Mouse (Mus musculus) heart, postnatal 4 days (tissue): ENCODE measurements at regions not wholly inside any gene's neighbourhood (a gene's known extent, or its start where the extent isn't known, plus 50 kb on each side); places are given as distances from the start of the nearest gene placed in this dataset.
"Not testable (repeated sequence)": the region's sequence is repeated elsewhere in the genome, so short reads cannot be mapped to it uniquely, and the experiment has no call there.

Experiments
- DNase-seq: peaks from one replicate; pipeline ENCODE4 v3.0.0; 2021

- DNase-seq = no peak
These were observed 341.1 kb upstream of the Intu start for GRCm38 (mm10) chr3:40190024-40190423.

- DNase-seq = no peak
These were observed 330.9 kb upstream of the Intu start for GRCm38 (mm10) chr3:40200174-40200573.

- DNase-seq = no peak
These were observed 324.8 kb upstream of the Intu start for GRCm38 (mm10) chr3:40206326-40206725.

GRCm38 (mm10) chr3:40211793-40212192, 319.3 kb upstream of the Intu start:
- no peak for DNase-seq

GRCm38 (mm10) chr3:40226772-40227171, 304.3 kb upstream of the Intu start:
- DNase-seq = no peak

GRCm38 (mm10) chr3:40243499-40244101, 287.5 kb upstream of the Intu start:
- DNase-seq = no peak

- no peak for DNase-seq
These were observed 276.7 kb upstream of the Intu start for GRCm38 (mm10) chr3:40254376-40254775.

GRCm38 (mm10) chr3:40262536-40262935, 268.6 kb upstream of the Intu start:
- no peak for DNase-seq

GRCm38 (mm10) chr3:40267514-40267913, 263.6 kb upstream of the Intu start:
- no peak for DNase-seq

- no peak for DNase-seq
These were observed 248.2 kb upstream of the Intu start for GRCm38 (mm10) chr3:40282926-40283325.

- no peak for DNase-seq
These were observed 244.0 kb upstream of the Intu start for GRCm38 (mm10) chr3:40286959-40287710.

- DNase-seq = no peak
These were observed 234.0 kb upstream of the Intu start for GRCm38 (mm10) chr3:40297120-40297519.

GRCm38 (mm10) chr3:40320319-40320718, 210.8 kb upstream of the Intu start:
- DNase-seq = no peak

GRCm38 (mm10) chr3:40325872-40326803, 204.9 kb upstream of the Intu start:
- DNase-seq = no peak

GRCm38 (mm10) chr3:40339492-40340030, 191.5 kb upstream of the Intu start:
- DNase-seq = no peak

- DNase-seq = no peak
These were observed 176.0 kb upstream of the Intu start for GRCm38 (mm10) chr3:40355103-40355502.

- DNase-seq = no peak
These were observed 162.7 kb upstream of the Intu start for GRCm38 (mm10) chr3:40368421-40368820.

GRCm38 (mm10) chr3:40371411-40371810, 159.7 kb upstream of the Intu start:
- DNase-seq = no peak

- not testable (repeated sequence) for DNase-seq
These were observed 154.9 kb upstream of the Intu start for GRCm38 (mm10) chr3:40376220-40376619.

- DNase-seq = no peak
These were observed 153.7 kb upstream of the Intu start for GRCm38 (mm10) chr3:40377416-40377815.

- DNase-seq = no peak
These were observed 152.0 kb upstream of the Intu start for GRCm38 (mm10) chr3:40379063-40379462.

- DNase-seq = peak; percentile 62
These were observed 139.5 kb upstream of the Intu start for GRCm38 (mm10) chr3:40391631-40392030.

- DNase-seq = no peak
These were observed 132.9 kb upstream of the Intu start for GRCm38 (mm10) chr3:40398184-40398583.
